Mouse (Mus musculus): ENCODE measurements around the gene Vps51. TPM values are rescaled to one million over a fixed set of nuclear protein-coding genes. Genes with fewer than 3 reads are reported as not detected.

Gene Vps51
- total and polyA plus RNA-seq, 3 experiments: 29.3 to 39.8 (median 32.4) TPM

- H3K4me3 ChIP-seq (ENCODE audit: low read depth, low read length): peak overlapping the region; percentile 31; the same call in 1 of the 2 replicates
- peak; percentile 77 for ATAC-seq (ENCODE audit: extremely low read depth, insufficient number of reproducible peaks, low FRiP score, poor library complexity, severe bottlenecking)
- DNase-seq (ENCODE audit: low spot score): peak; percentile 65
- H3K4me1 ChIP-seq (ENCODE audit: insufficient read depth, low read depth, low read length): peaks cover 62% of the 10 kb centered on the region
- no peaks in the 10 kb centered on the region; the same call in 1 of the 2 replicates for H3K27me3 ChIP-seq (ENCODE audit: insufficient read depth, low read length)
- TF ChIP-seq GATA1 (IDR thresholded peaks at IDR 0.05; ENCODE audit: borderline replicate concordance, low read length): no peak
- no peak; the same call in 1 of the 2 replicates for TF ChIP-seq TAL1 (conservative IDR thresholded peaks at IDR 0.05; ENCODE audit: low read depth, low read length)
- no peak for TF ChIP-seq GATA2 (IDR thresholded peaks at IDR 0.05; ENCODE audit: borderline replicate concordance, low read depth, low read length)
- no peak for TF ChIP-seq POLR2AphosphoS5 (IDR thresholded peaks at IDR 0.05; ENCODE audit: insufficient replicate concordance, low read depth, low read length)
- TF ChIP-seq CTCF (IDR thresholded peaks at IDR 0.05; ENCODE audit: low read depth, low read length): no peak
- H3K36me3 ChIP-seq (replicated peaks): peaks cover 37% of the 10 kb centered on the region
- H3K9me3 ChIP-seq (replicated peaks): no peaks in the 10 kb centered on the region
Observed at GRCm38 (mm10) chr19:6104476-6104875, 27.4 kb upstream of the Vps51 start.

- Histone ChIP-seq H3K27me3 (ENCODE audit: insufficient read depth, low read length) (no peaks in the 10 kb centered on the region), H3K4me3 (ENCODE audit: low read depth, low read length) (no peak overlapping the region; the same call in 1 of the 2 replicates), H3K9me3 (replicated peaks) (no peaks in the 10 kb centered on the region), H3K36me3 (replicated peaks) (peaks cover 49% of the 10 kb centered on the region), H3K4me1 (ENCODE audit: insufficient read depth, low read depth, low read length) (peaks cover 53% of the 10 kb centered on the region)
- ATAC-seq (ENCODE audit: extremely low read depth, insufficient number of reproducible peaks, low FRiP score, poor library complexity, severe bottlenecking): no peak
- TF ChIP-seq TAL1 (conservative IDR thresholded peaks at IDR 0.05; ENCODE audit: low read depth, low read length) (no peak), GATA2 (IDR thresholded peaks at IDR 0.05; ENCODE audit: borderline replicate concordance, low read depth, low read length) (no peak), CTCF (IDR thresholded peaks at IDR 0.05; ENCODE audit: low read depth, low read length) (no peak), POLR2AphosphoS5 (IDR thresholded peaks at IDR 0.05; ENCODE audit: insufficient replicate concordance, low read depth, low read length) (no peak), GATA1 (IDR thresholded peaks at IDR 0.05; ENCODE audit: borderline replicate concordance, low read length) (no peak)
- DNase-seq (ENCODE audit: low spot score): no peak
Observed at GRCm38 (mm10) chr19:6102169-6102853, 25.3 kb upstream of the Vps51 start.

GRCm38 (mm10) chr19:6101186-6101585 lies 24.2 kb upstream of the Vps51 start:
- Histone ChIP-seq H3K4me3 (ENCODE audit: low read depth, low read length) (no peak overlapping the region), H3K27me3 (ENCODE audit: insufficient read depth, low read length) (no peaks in the 10 kb centered on the region), H3K36me3 (replicated peaks) (peaks cover 53% of the 10 kb centered on the region), H3K9me3 (replicated peaks) (no peaks in the 10 kb centered on the region), H3K4me1 (ENCODE audit: insufficient read depth, low read depth, low read length) (peaks cover 46% of the 10 kb centered on the region)
- no peak for ATAC-seq (ENCODE audit: extremely low read depth, insufficient number of reproducible peaks, low FRiP score, poor library complexity, severe bottlenecking)
- DNase-seq (ENCODE audit: low spot score): no peak
- TF ChIP-seq GATA1 (IDR thresholded peaks at IDR 0.05; ENCODE audit: borderline replicate concordance, low read length) (no peak), TAL1 (conservative IDR thresholded peaks at IDR 0.05; ENCODE audit: low read depth, low read length) (no peak), POLR2AphosphoS5 (IDR thresholded peaks at IDR 0.05; ENCODE audit: insufficient replicate concordance, low read depth, low read length) (no peak), GATA2 (IDR thresholded peaks at IDR 0.05; ENCODE audit: borderline replicate concordance, low read depth, low read length) (no peak), CTCF (IDR thresholded peaks at IDR 0.05; ENCODE audit: low read depth, low read length) (no peak)

GRCm38 (mm10) chr19:6097847-6098246 lies 20.8 kb upstream of the Vps51 start:
- Histone ChIP-seq H3K9me3 (replicated peaks) (no peaks in the 10 kb centered on the region), H3K4me3 (ENCODE audit: low read depth, low read length) (no peak overlapping the region), H3K27me3 (ENCODE audit: insufficient read depth, low read length) (no peaks in the 10 kb centered on the region), H3K36me3 (replicated peaks) (peaks cover 76% of the 10 kb centered on the region), H3K4me1 (ENCODE audit: insufficient read depth, low read depth, low read length) (peaks cover 16% of the 10 kb centered on the region)
- no peak for ATAC-seq (ENCODE audit: extremely low read depth, insufficient number of reproducible peaks, low FRiP score, poor library complexity, severe bottlenecking)
- DNase-seq (ENCODE audit: low spot score): no peak
- no peak for TF ChIP-seq CTCF (IDR thresholded peaks at IDR 0.05; ENCODE audit: low read depth, low read length)
- TF ChIP-seq POLR2AphosphoS5 (IDR thresholded peaks at IDR 0.05; ENCODE audit: insufficient replicate concordance, low read depth, low read length): no peak
- TF ChIP-seq GATA1 (IDR thresholded peaks at IDR 0.05; ENCODE audit: borderline replicate concordance, low read length): no peak
- TF ChIP-seq TAL1 (conservative IDR thresholded peaks at IDR 0.05; ENCODE audit: low read depth, low read length): no peak
- no peak for TF ChIP-seq GATA2 (IDR thresholded peaks at IDR 0.05; ENCODE audit: borderline replicate concordance, low read depth, low read length)

- TF ChIP-seq CTCF (IDR thresholded peaks at IDR 0.05; ENCODE audit: low read depth, low read length) (no peak), TAL1 (conservative IDR thresholded peaks at IDR 0.05; ENCODE audit: low read depth, low read length) (no peak), POLR2AphosphoS5 (IDR thresholded peaks at IDR 0.05; ENCODE audit: insufficient replicate concordance, low read depth, low read length) (no peak), GATA2 (IDR thresholded peaks at IDR 0.05; ENCODE audit: borderline replicate concordance, low read depth, low read length) (no peak), GATA1 (IDR thresholded peaks at IDR 0.05; ENCODE audit: borderline replicate concordance, low read length) (no peak)
Observed at GRCm38 (mm10) chr19:6094119-6094518, 17.1 kb upstream of the Vps51 start, which contains the start of gene AC131692.1. Gene AC131692.1 (plus strand): TSS chr19:6094419.

GRCm38 (mm10) chr19:6088841-6089240 lies 11.8 kb upstream of the Vps51 start:
- Histone ChIP-seq H3K4me1 (ENCODE audit: insufficient read depth, low read depth, low read length) (peaks cover 69% of the 10 kb centered on the region), H3K4me3 (ENCODE audit: low read depth, low read length) (no peak overlapping the region), H3K36me3 (replicated peaks) (peaks cover 84% of the 10 kb centered on the region), H3K27me3 (ENCODE audit: insufficient read depth, low read length) (no peaks in the 10 kb centered on the region), H3K9me3 (replicated peaks) (no peaks in the 10 kb centered on the region)
- TF ChIP-seq GATA1 (IDR thresholded peaks at IDR 0.05; ENCODE audit: borderline replicate concordance, low read length): no peak
- TF ChIP-seq POLR2AphosphoS5 (IDR thresholded peaks at IDR 0.05; ENCODE audit: insufficient replicate concordance, low read depth, low read length): no peak
- no peak for TF ChIP-seq CTCF (IDR thresholded peaks at IDR 0.05; ENCODE audit: low read depth, low read length)
- TF ChIP-seq GATA2 (IDR thresholded peaks at IDR 0.05; ENCODE audit: borderline replicate concordance, low read depth, low read length): no peak
- no peak for TF ChIP-seq TAL1 (conservative IDR thresholded peaks at IDR 0.05; ENCODE audit: low read depth, low read length)
- ATAC-seq (ENCODE audit: extremely low read depth, insufficient number of reproducible peaks, low FRiP score, poor library complexity, severe bottlenecking): no peak
- DNase-seq (ENCODE audit: low spot score): no peak

More at GRCm38 (mm10) chr19:6094119-6094518, 17.1 kb upstream of the Vps51 start, which contains the start of gene AC131692.1:
- DNase-seq (ENCODE audit: low spot score): no peak
- H3K9me3 ChIP-seq (replicated peaks): no peaks in the 10 kb centered on the region
- H3K4me1 ChIP-seq (ENCODE audit: insufficient read depth, low read depth, low read length): peaks cover 31% of the 10 kb centered on the region
- no peaks in the 10 kb centered on the region for H3K27me3 ChIP-seq (ENCODE audit: insufficient read depth, low read length)
- no peak within 1 kb of the TSS for H3K4me3 ChIP-seq (ENCODE audit: low read depth, low read length)
- no peak for ATAC-seq (ENCODE audit: extremely low read depth, insufficient number of reproducible peaks, low FRiP score, poor library complexity, severe bottlenecking)
- H3K36me3 ChIP-seq (replicated peaks): peaks cover 98% of the 10 kb centered on the region

Measured in G1E (cell line).